Mouse (Mus musculus) heart, adult 2 months (tissue): ENCODE data around the gene Adrb1. TPM values are rescaled to one million over a fixed set of nuclear protein-coding genes. Genes with fewer than 3 reads are reported as not detected.

Experiments
- DNase-seq, 2 experiments: peaks; one replicate each; pipeline ENCODE4 v3.0.0; 2021
- H3K27ac ChIP-seq: fragments of 200-600 bp; 2 replicates; pipeline ENCODE4 v1.8.1; 2022
- H3K27me3 ChIP-seq: fragments of 200-500 bp; 2 replicates; pipeline ENCODE4 v1.6.1; 2012; ENCODE audit warnings: mild to moderate bottlenecking, low read length, inconsistent platforms, mixed read lengths; ENCODE audit not compliant: control insufficient read depth, insufficient read depth
- H3K36me3 ChIP-seq: fragments of 200-500 bp; 2 replicates; pipeline ENCODE4 v1.6.1; 2012; ENCODE audit warnings: low read length, inconsistent platforms; ENCODE audit not compliant: control insufficient read depth, insufficient read depth
- H3K4me1 ChIP-seq: fragments of 200-500 bp; 2 replicates; pipeline ENCODE4 v1.6.1; 2011; ENCODE audit warnings: low read length; ENCODE audit not compliant: control insufficient read depth, insufficient read depth
- H3K4me3 ChIP-seq: fragments of 200-600 bp; 2 replicates; pipeline ENCODE4 v1.8.1; 2022
- H3K79me2 ChIP-seq: fragments of 200-500 bp; replicated peaks from 2 replicates; pipeline ENCODE4 v1.6.1; 2012; ENCODE audit warnings: mild to moderate bottlenecking, inconsistent platforms, low read length, moderate library complexity, mixed read lengths; ENCODE audit not compliant: control insufficient read depth, insufficient read depth
- H3K9ac ChIP-seq: fragments of 200-500 bp; 2 replicates; pipeline ENCODE4 v1.6.1; 2012; ENCODE audit warnings: low read depth, mild to moderate bottlenecking, control low read depth, inconsistent platforms, low read length, mixed read lengths
- CTCF ChIP-seq: fragments of 200-600 bp; IDR thresholded peaks from 2 replicates; pipeline ENCODE4 v1.8.1; 2022; ENCODE audit warnings: antibody characterized with exemption, mild to moderate bottlenecking, moderate library complexity
- EP300 ChIP-seq: fragments of 200-500 bp; IDR thresholded peaks from 2 replicates; pipeline ENCODE4 v1.6.1; 2011; ENCODE audit warnings: low read depth, low read length, control low read depth; ENCODE audit not compliant: insufficient read depth
- POLR2A ChIP-seq: fragments of 200-500 bp; IDR thresholded peaks from 2 replicates; pipeline ENCODE4 v1.6.1; 2011; ENCODE audit warnings: mild to moderate bottlenecking, low read depth, low read length, control low read depth; ENCODE audit not compliant: insufficient read depth
- whole genome bisulfite sequencing: fragments of 180-500 bp; shearing (Covaris S2); methylation state at CpG from one replicate; pipeline ENCODE4 v1.1.7; 2018; 5-methylcytosine and 5-hydroxymethylcytosine counted together
- intact Hi-C: fragments of 180-260 bp; cut with DNase I; formaldehyde crosslinking; loops from one replicate; pipeline ENCODE4 v1.15.1; 2025
- polyA plus RNA-seq: library from polyadenylated mRNA; depleted of rRNA; stranded (reverse); fragments of >200 nt; gene quantifications from 2 replicates; pipeline ENCODE4 v1.2.3, GENCODE M21; 2012
- total RNA-seq, 2 experiments: library from RNA; stranded (reverse); gene quantifications; 2 replicates each; pipeline ENCODE4 v1.2.3; 2021

The Adrb1 gene
- total and polyA plus RNA-seq, 3 experiments: 18.0 to 28.4 (median 20.5) TPM

- Histone ChIP-seq H3K27ac (no peak overlapping the region), H3K79me2 (no peaks in the 10 kb centered on the region), H3K4me3 (no peak overlapping the region), H3K36me3 (no peaks in the 10 kb centered on the region), H3K4me1 (peaks cover 11% of the 10 kb centered on the region), H3K27me3 (no peaks in the 10 kb centered on the region), H3K9ac (no peak overlapping the region)
- TF ChIP-seq CTCF (no peak), POLR2A (no peak), EP300 (no peak)
- no peak for DNase-seq
- 38% methylated on average over 8 of the region's 8 CpGs for WGBS
- intact Hi-C loops: no loop called here
Measured at GRCm38 (mm10) chr19:56705026-56705675, 16.8 kb upstream of the Adrb1 start.

- Histone ChIP-seq H3K9ac (no peak overlapping the region), H3K4me1 (peaks cover 2% of the 10 kb centered on the region; the same call in 1 of the 2 replicates), H3K27ac (no peak overlapping the region), H3K4me3 (no peak overlapping the region), H3K27me3 (no peaks in the 10 kb centered on the region), H3K36me3 (no peaks in the 10 kb centered on the region), H3K79me2 (no peaks in the 10 kb centered on the region)
- WGBS: 50% methylated on average over 2 of the region's 2 CpGs
- intact Hi-C loops: no loop called here
- no peak for DNase-seq
- TF ChIP-seq CTCF (no peak), POLR2A (no peak), EP300 (no peak)
Measured at GRCm38 (mm10) chr19:56708794-56709193, 13.2 kb upstream of the Adrb1 start.

GRCm38 (mm10) chr19:56710131-56710905 is 11.7 kb upstream of the Adrb1 start:
- Histone ChIP-seq H3K36me3 (no peaks in the 10 kb centered on the region), H3K27me3 (no peaks in the 10 kb centered on the region), H3K4me3 (no peak overlapping the region), H3K79me2 (no peaks in the 10 kb centered on the region), H3K9ac (no peak overlapping the region), H3K27ac (no peak overlapping the region), H3K4me1 (no peaks in the 10 kb centered on the region)
- no peak for TF ChIP-seq POLR2A
- no peak for DNase-seq
- intact Hi-C loops: no loop called here
- 87% methylated on average over 17 of the region's 17 CpGs for WGBS

GRCm38 (mm10) chr19:56713613-56714012 is 8.4 kb upstream of the Adrb1 start:
- Histone ChIP-seq H3K4me3 (no peak overlapping the region), H3K9ac (no peak overlapping the region), H3K79me2 (no peaks in the 10 kb centered on the region), H3K27me3 (no peaks in the 10 kb centered on the region), H3K27ac (no peak overlapping the region), H3K36me3 (no peaks in the 10 kb centered on the region), H3K4me1 (no peaks in the 10 kb centered on the region; the same call in 1 of the 2 replicates)
- WGBS: 88% methylated on average over 5 of the region's 5 CpGs
- no peak for DNase-seq
- intact Hi-C loops: no loop called here
- TF ChIP-seq EP300: no peak
- no peak for TF ChIP-seq POLR2A
- no peak for TF ChIP-seq CTCF

GRCm38 (mm10) chr19:56714661-56715170 is 7.3 kb upstream of the Adrb1 start:
- Histone ChIP-seq H3K4me1 (no peaks in the 10 kb centered on the region; the same call in 1 of the 2 replicates), H3K27me3 (no peaks in the 10 kb centered on the region), H3K9ac (no peak overlapping the region), H3K27ac (no peak overlapping the region), H3K79me2 (no peaks in the 10 kb centered on the region), H3K36me3 (no peaks in the 10 kb centered on the region), H3K4me3 (no peak overlapping the region)
- DNase-seq: no peak
- TF ChIP-seq POLR2A (no peak), CTCF (no peak), EP300 (no peak)
- intact Hi-C loops: no loop called here
- 65% methylated on average over 4 of the region's 4 CpGs for WGBS

- TF ChIP-seq CTCF: no peak
- Histone ChIP-seq H3K36me3 (no peaks in the 10 kb centered on the region), H3K79me2 (no peaks in the 10 kb centered on the region), H3K27ac (no peak overlapping the region), H3K27me3 (no peaks in the 10 kb centered on the region; the same call in 1 of the 2 replicates), H3K9ac (no peak overlapping the region), H3K4me3 (no peak overlapping the region), H3K4me1 (peaks cover 1% of the 10 kb centered on the region)
- 74% methylated on average over 8 of the region's 8 CpGs for WGBS
- no peak for DNase-seq
- intact Hi-C loops: no loop called here
Measured at GRCm38 (mm10) chr19:56718046-56718445, 4.0 kb upstream of the Adrb1 start.
